Mouse (Mus musculus) cerebellum, postnatal 25 days (tissue): ENCODE measurements around the gene Fat2.

Source experiments
- DNase-seq, 2 experiments: peaks; one replicate each; pipeline ENCODE4 v3.0.0; 2021; ENCODE audit warnings: mixed read lengths in 2 of 2

The Fat2 gene

GRCm38 (mm10) chr11:55329868-55330772 lies 6.2 kb downstream of the Fat2 start:
- DNase-seq: peak in 1 of 2 experiments; percentile 52

DNA sequence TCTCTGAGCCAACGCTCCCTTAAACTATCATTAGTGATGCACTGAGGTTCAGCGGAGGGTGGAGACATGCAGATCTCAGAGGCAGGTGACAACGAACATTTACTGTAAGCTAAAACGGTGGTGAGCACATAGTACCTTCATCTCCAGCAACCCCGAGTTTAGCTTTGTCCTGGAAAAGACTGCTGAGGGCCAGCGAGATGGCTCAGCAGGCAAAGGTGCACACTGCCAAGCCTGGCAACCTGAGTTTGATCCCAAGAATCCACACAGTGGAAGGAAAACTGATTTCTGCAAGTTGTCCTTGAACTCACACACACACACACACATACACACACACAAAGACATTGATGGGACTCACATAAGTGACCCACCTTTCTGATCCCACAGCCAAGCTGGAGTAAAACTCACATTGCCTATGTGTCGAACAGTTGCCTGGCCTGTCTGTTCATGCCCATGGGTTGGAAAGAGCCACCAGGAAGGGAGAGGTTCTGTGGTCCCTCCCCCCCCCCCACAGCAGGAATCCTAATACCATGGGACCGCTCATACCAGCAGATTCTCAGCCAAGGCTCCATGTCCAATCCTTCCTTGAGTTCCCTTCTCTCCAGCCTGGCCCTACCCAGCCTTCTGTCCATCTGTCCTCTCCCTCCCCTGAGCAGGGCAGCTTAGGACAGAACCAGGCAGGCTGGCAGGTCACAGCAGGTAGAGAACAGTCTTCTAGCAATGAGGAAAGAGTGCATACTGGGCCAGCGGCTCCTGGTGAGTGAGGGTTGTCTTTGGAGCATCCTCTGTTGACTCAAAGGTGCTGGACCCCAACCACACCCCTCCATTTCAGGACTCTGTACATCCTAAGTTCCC lies 8.6 kb downstream of the Fat2 start:
- peak; percentile 78 for DNase-seq

GRCm38 (mm10) chr11:55327111-55327510 lies 9.3 kb downstream of the Fat2 start:
- DNase-seq: no peak

GRCm38 (mm10) chr11:55326211-55326610 lies 10.2 kb downstream of the Fat2 start:
- DNase-seq: peak in 1 of 2 experiments; percentile 50

DNA sequence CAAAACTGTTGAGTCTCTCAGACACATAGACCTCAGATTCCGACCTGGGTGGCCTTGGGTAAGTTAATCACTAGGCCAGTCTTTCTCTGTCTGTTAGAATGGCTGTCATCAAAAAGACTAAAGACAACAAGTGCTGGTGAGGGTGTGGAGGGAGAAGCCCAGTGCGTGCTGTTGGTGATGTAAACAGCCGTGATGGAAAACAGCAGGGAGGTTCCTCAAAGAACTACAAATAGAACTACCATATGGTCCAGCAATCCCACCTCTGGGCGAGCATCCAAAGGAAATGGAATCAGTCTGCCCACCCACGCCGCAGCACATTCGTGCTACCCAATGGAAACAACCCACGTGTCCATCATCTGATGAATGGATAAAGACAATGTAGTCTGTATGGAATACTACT lies 12.5 kb downstream of the Fat2 start:
- DNase-seq: peak; percentile 88 to 92

DNA sequence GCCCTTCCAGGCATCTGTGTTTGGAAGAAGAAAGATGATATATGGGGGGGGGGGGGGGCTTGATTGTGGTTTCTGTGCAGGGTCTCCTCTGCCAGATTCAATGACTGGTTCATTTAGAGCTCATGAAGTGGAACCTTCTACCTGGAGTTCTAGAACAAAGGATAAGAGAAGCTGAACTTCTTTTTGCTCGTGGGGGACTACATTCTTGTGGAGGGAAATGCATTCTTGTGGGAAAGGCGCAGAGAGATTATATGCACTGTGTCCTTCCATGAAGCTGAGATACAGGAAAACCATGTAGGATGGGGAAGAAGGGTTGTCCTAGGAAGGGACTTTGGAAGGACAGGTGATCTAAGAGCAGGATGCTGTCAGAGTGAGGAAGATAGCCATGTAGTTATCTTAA lies 15.4 kb downstream of the Fat2 start:
- no peak for DNase-seq

DNA sequence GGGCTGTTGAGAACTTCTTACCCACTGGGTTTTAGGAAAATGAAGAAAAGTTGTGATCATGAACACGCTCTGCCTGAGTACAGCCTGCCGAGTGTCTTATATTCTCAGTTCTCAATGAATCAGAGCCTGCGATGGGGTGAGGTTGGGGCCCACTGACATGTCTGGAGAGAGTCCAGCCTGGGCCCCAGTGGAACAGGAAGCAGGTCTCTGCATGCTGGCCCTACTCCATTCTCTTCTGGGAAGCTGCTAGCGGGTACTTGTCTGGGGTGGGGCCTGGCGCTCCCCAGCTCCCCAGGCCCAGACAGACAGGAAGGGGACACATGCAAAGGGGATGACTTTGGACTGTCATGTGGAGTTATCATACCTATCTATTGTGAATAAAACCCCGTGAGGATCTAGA lies 20.4 kb downstream of the Fat2 start:
- peak; percentile 58 to 72 for DNase-seq

DNA sequence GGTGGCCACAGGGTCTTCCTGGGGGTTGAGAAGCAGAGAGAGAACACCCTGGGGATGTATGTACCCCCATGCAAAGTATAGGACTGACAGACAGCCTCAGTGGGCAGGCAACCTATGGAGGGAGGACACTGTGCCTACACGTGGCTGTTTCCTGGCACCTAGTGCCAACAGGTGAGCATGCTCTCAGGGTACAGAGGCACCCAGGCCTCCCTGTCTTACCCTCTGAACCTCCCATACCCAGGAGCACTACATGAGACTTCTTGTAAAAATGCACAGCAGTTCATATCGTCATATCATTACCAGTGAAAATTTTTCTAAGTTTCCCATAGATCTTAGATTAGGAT lies 21.7 kb downstream of the Fat2 start:
- peak in 1 of 2 experiments; percentile 34 for DNase-seq

- DNase-seq: peak; percentile 22 to 45
Observed at GRCm38 (mm10) chr11:55313768-55314703, 22.3 kb downstream of the Fat2 start.

GRCm38 (mm10) chr11:55302350-55302749 lies 34.0 kb downstream of the Fat2 start:
- peak in 1 of 2 experiments; percentile 7 for DNase-seq

GRCm38 (mm10) chr11:55293179-55293578 lies 43.2 kb downstream of the Fat2 start:
- DNase-seq: no peak

GRCm38 (mm10) chr11:55291901-55292300 lies 44.5 kb downstream of the Fat2 start:
- DNase-seq: no peak

- DNase-seq: no peak
Observed at GRCm38 (mm10) chr11:55289851-55290391, 46.4 kb downstream of the Fat2 start.

DNA sequence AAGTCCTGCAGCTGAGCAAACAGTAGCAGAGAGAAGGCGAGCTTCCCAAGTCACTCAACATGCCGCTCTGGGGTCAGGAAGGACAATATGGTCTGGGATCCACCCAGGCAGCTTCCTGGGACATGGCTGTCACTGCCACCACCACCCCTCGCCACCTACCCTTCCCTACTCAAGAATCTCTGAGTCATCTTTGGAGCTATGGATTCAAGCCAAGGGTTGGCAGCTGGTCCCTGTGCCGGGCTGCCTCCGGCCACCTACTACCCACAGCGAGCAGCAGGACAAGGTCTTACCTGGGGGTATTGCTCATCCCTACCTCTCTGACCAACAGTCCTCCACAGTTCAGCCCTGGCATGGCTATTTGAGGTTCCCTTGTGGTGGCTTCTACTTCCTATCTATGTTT lies 61.6 kb downstream of the Fat2 start:
- DNase-seq: peak; percentile 91 to 94

- no peak for DNase-seq
Observed at GRCm38 (mm10) chr11:55268580-55268979, 67.8 kb downstream of the Fat2 start.

DNA sequence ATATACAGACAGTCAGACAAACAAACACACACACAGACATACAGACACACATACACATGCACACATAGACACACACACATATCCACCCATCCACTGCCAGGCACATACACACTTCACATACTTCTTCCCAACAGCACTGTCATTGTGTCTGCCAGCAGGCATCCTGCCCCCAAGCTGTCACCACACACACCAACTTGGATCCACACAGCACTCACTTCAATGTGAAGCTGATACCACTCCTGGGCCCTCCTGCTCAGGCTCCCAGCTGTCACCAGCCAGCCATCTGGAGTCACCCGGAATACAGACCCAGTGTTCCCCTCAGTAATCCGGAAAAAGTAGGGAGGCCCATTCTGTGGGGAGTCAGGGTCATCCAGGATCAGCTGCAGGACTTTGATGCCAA lies 70.7 kb downstream of the Fat2 start:
- DNase-seq: peak in 1 of 2 experiments; percentile 51

DNA sequence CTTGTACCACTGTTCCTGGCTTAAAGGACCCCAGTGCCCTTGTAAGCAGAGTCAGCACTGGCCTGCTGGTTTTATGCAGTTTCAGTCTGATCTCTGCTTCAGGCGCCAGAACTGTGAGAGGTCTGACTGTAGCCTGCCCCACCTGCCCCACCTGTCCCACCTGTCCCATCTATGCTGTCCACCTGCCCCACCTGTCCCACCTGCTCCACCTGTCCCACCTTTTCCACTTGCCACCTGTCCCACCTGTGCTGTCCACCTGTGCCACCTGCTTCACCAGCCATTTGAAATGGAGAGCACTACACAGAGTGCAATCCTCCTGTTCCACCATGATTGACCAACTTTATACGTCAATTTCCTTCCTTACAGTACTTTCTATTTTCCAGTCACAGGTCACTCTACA lies 72.0 kb downstream of the Fat2 start:
- DNase-seq: peak; percentile 50 to 62

GRCm38 (mm10) chr11:55262000-55262399 lies 74.4 kb downstream of the Fat2 start:
- peak; percentile 96 to 97 for DNase-seq

DNA sequence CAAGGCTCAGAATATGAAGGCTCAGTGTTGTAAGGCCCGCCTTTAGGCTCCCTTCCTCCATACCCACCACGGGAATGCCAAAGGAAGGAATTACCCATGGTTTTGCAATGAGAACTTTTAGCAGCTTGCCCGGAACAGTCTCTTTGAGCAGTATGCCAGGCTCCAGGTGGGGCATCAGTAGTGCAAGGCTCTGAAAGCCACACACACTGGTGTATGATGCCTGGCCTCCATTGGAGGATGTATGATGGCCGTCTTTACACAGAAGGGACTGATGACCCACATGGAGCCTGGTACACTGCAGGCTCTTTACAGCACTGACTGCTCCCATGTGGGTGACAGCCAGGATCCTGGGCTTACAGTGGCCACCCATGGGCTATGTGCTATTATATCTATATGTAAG lies 75.3 kb downstream of the Fat2 start:
- peak; percentile 58 to 60 for DNase-seq

- DNase-seq: peak in 1 of 2 experiments; percentile 54
Observed at GRCm38 (mm10) chr11:55253391-55253790, 83.0 kb downstream of the Fat2 start.

DNA sequence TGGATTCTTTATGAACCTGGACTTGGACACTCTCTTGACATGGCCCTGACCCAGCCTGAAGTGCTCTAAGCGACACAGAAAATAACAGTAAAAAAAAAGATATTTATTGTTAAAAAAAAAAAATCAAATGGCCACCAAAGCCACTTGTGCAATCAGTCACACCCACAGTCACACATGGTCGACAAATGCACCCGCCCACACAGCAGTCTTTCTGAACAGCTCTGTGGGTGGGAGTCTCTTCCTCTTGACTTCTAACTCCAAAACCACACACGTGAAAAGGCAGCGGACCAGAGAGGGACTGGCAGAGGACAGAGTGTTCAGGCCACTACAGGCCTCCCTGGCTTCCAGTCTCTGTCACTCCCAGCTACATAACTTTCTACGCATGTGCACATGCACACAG lies 85.8 kb downstream of the Fat2 start:
- no peak for DNase-seq

DNA sequence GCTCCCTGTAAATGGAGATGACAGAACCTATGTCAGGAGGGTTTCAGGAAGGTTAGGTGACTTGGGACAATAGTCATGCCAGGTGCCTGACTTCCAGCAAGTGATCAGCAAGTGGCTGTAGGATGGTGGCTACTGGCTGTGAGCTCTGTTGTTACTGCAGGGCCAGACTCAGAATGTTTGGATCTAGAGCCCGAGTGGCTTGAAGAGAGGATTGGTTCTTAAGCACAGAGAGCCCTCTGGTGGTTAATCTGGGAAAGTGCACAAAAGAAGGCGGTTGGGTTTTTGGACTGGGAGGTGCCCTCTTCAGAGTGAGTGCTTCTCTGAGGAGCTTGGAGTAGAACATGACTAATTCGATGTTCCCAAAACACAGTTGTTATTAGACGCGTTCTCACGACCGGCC lies 95.8 kb downstream of the Fat2 start:
- peak; percentile 76 to 80 for DNase-seq
